Mouse (Mus musculus) lung, postnatal 0 days (tissue): ENCODE measurements around the gene Gad1.

Experiments used
- CTCF ChIP-seq: IDR thresholded peaks from 2 replicates; pipeline ENCODE4 v1.5.1; 2016; ENCODE audit warnings: antibody characterized with exemption, mild to moderate bottlenecking
- EP300 ChIP-seq: IDR thresholded peaks from 2 replicates; pipeline ENCODE4 v1.6.1; 2016; ENCODE audit warnings: antibody characterized with exemption, mild to moderate bottlenecking, control low read depth

- TF ChIP-seq CTCF: no peak
- TF ChIP-seq EP300: no peak
Observed at GRCm38 (mm10) chr2:70616617-70617016, 63.7 kb downstream of the Gad1 start.
